In genomic region chr11:72396621-72397020, GRCm38 (mm10) we compare ENCODE assay signal across 12 mouse cellular contexts. TPM values are rescaled to one million over a fixed set of nuclear protein-coding genes. Genes with fewer than 3 reads are reported as not detected.
A peak's percentile ranks its signal among the peaks of the same experiment; 100 is the strongest.
DNase-seq lines count a peak whose midpoint lies in the region; ATAC-seq lines count a peak whose summit lies in the region.
"Had no signal": no experiment of that assay in that cellular context is flagged by ENCODE, and none has a peak within 500 bp of the region (broad histone marks: within the 10 kb centered on the region; RNA-seq: fewer than 3 reads in every experiment).

No protein-coding gene starts in this region.

- WGBS in hindbrain, embryonic 12.5 days = 81% methylated on average over 7 of the region's 7 CpGs

- H3K9ac ChIP-seq in hindbrain, embryonic 12.5 days = no peak overlapping the region

- H3K4me3 ChIP-seq in hindbrain, embryonic 12.5 days = no peak overlapping the region
- H3K4me3 ChIP-seq: erythroblast, embryonic 14.5 days had no signal

- no peaks in the 10 kb centered on the region for H3K27me3 ChIP-seq in hindbrain, embryonic 12.5 days

- H3K9me3 ChIP-seq in hindbrain, embryonic 12.5 days (replicated peaks) = no peaks in the 10 kb centered on the region

- H3K36me3 ChIP-seq in hindbrain, embryonic 12.5 days = no peaks in the 10 kb centered on the region

- no peak for ATAC-seq in hindbrain, embryonic 12.5 days (ENCODE audit: low FRiP score)

- no peak overlapping the region for H3K4me2 ChIP-seq in hindbrain, embryonic 12.5 days (replicated peaks)

- H3K27ac ChIP-seq in hindbrain, embryonic 12.5 days = no peak overlapping the region

- intact Hi-C loops in gastrocnemius, postnatal 14 days (cut with DNase I; ENCODE audit: low total_unique reads) = no loop called here
- intact Hi-C loops in heart, postnatal 25 days (cut with DNase I) = loop anchor here (2.0 kb wide), 1 partner anchor 14 kb away; the partner anchor contains the start of gene Smtnl2

- H3K4me1 ChIP-seq in hindbrain, embryonic 12.5 days = peaks cover 11% of the 10 kb centered on the region; the same call in 1 of the 2 replicates

- DNase-seq in gastrocnemius, adult 18-20 months (ENCODE audit: low spot score) = peak; percentile 45
- no peak for DNase-seq in gastrocnemius, postnatal 10 days
- peak; percentile 57 for DNase-seq in gastrocnemius, postnatal 14 days
- peak; percentile 70 for DNase-seq in heart, postnatal 25 days (ENCODE audit: low spot score)
- DNase-seq in lung, postnatal 14 days = peak; percentile 45
- DNase-seq in urinary bladder, postnatal 25 days (ENCODE audit: low spot score) = no peak
- DNase-seq in cerebellum, postnatal 4 days (ENCODE audit: low spot score in 2 of 2) = no peak
- DNase-seq: cerebellum, adult 2 months had no signal

RNA-seq across cellular contexts. Expression of gene Smtnl2, which starts 14.9 kb away (rescaled TPM):
- 100 to 1,000 TPM; 311 to 327 TPM for total RNA-seq in gastrocnemius, adult 18-20 months (2021)
- 100 to 1,000 TPM; 145 to 153 TPM for total RNA-seq in gastrocnemius, postnatal 10 days (2021)
- 100 to 1,000 TPM; 160 to 162 TPM for total RNA-seq in gastrocnemius, postnatal 14 days (2021)
- total RNA-seq in heart, postnatal 25 days (2021) = 10 to 100 TPM; 19.0 to 21.6 TPM
- polyA plus RNA-seq in hindbrain, embryonic 12.5 days (2016; fragmentation: Nextera tagmentation; extraction: Ambion mirVana) = 14.5 and 15.3 TPM in 2 replicates
- polyA plus RNA-seq: erythroblast, embryonic 14.5 days had no signal

RNA-seq across cellular contexts. Expression of gene Tekt1, which starts 34.4 kb away (rescaled TPM):
- total RNA-seq in gastrocnemius, adult 18-20 months (2021) = 1 to 10 TPM; 1.6 to 3.4 TPM
- 1 to 10 TPM; 1.2 to 1.4 TPM for total RNA-seq in gastrocnemius, postnatal 10 days (2021)
- total RNA-seq in gastrocnemius, postnatal 14 days (2021) = under 1 TPM; 0.78 TPM
- total RNA-seq in heart, postnatal 25 days (2021) = not detected
- 6.6 and 7.9 TPM in 2 replicates for polyA plus RNA-seq in hindbrain, embryonic 12.5 days (2016; fragmentation: Nextera tagmentation; extraction: Ambion mirVana)
- polyA plus RNA-seq: erythroblast, embryonic 14.5 days had no signal

RNA-seq across cellular contexts. Expression of gene Ggt6, which starts 38.7 kb away (rescaled TPM):
- 1 to 10 TPM; 2.1 to 2.3 TPM for total RNA-seq in gastrocnemius, adult 18-20 months (2021)
- under 1 TPM in 1 of 2 experiments, not detected in 1; 0.28 TPM for total RNA-seq in gastrocnemius, postnatal 10 days (2021)
- total RNA-seq in gastrocnemius, postnatal 14 days (2021) = under 1 TPM; 0.18 to 0.38 TPM
- total RNA-seq in heart, postnatal 25 days (2021) = under 1 TPM in 1 of 2 experiments, not detected in 1; 0.31 TPM
- polyA plus RNA-seq in hindbrain, embryonic 12.5 days (2016; fragmentation: Nextera tagmentation; extraction: Ambion mirVana) = 0.32 TPM in 1 of 2 replicates, not detected in the other
- polyA plus RNA-seq: erythroblast, embryonic 14.5 days; hindbrain, embryonic 11.5 days; neural tube, embryonic 14.5 days had no signal

RNA-seq across cellular contexts. Expression of gene Mybbp1a, which starts 44.5 kb away (rescaled TPM):
- 10 to 100 TPM; 54.7 to 63.3 TPM for total RNA-seq in gastrocnemius, adult 18-20 months (2021)
- 10 to 100 TPM; 74.5 to 75.9 TPM for total RNA-seq in gastrocnemius, postnatal 10 days (2021)
- total RNA-seq in gastrocnemius, postnatal 14 days (2021) = 10 to 100 TPM; 58.7 to 62.8 TPM
- 10 to 100 TPM; 40.9 to 42.8 TPM for total RNA-seq in heart, postnatal 25 days (2021)
- polyA plus RNA-seq in hindbrain, embryonic 12.5 days (2016; fragmentation: Nextera tagmentation; extraction: Ambion mirVana) = 112 and 123 TPM in 2 replicates

Comparison
In these comparisons a context has a peak if more than half of its experiments do, and no peak if none do; other contexts are left out.
1. DNase-seq: peak in gastrocnemius, adult 18-20 months (single experiment), gastrocnemius, postnatal 14 days (single experiment), heart, postnatal 25 days (single experiment) and lung, postnatal 14 days (single experiment); none in gastrocnemius, postnatal 10 days (single experiment), urinary bladder, postnatal 25 days (single experiment) and cerebellum, postnatal 4 days (0 of 2).
2. RNA of gene Smtnl2, which starts 14.9 kb away (total RNA-seq): 311 to 327 TPM in gastrocnemius, adult 18-20 months, 160 to 162 TPM in gastrocnemius, postnatal 14 days and 145 to 153 TPM in gastrocnemius, postnatal 10 days; 19.0 to 21.6 TPM in heart, postnatal 25 days; every median in the first group is over 4 times any median in the second.